Mouse (Mus musculus): ENCODE results near the gene Pom121l2.

Pom121l2 gene

GRCm38 (mm10) chr13:21980981-21981802 lies at the start of gene Pom121l2:
Pom121l2 (plus strand) TSS chr13:21981194.
- DNase-seq (ENCODE audit: low read depth, low spot score), result peak; percentile 47

DNA sequence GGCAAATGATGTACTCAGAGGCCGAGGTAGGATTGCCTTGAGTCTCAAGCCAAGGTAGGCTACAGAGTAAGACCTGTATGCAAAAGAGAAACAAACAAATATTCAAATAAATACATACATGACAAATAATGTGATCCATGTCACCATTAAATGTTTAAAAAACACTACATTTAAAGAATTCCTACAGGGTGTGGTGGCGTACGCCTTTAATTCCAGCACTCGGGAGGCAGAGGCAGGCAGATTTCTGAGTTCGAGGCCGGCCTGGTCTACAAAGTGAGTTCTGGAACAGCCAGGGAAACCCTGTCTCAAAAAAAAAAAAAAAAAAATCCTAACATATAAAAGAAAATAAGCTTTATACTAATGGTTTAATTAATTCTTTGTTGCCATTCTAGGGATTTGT lies 49.3 kb upstream of the Pom121l2 start:
- no peak for DNase-seq (ENCODE audit: low read depth, low spot score)

- peak; percentile 86 for DNase-seq (ENCODE audit: low read depth, low spot score)
Measured at GRCm38 (mm10) chr13:21933626-21934548, 47.1 kb upstream of the Pom121l2 start.

GRCm38 (mm10) chr13:21934982-21935791 lies 45.8 kb upstream of the Pom121l2 start:
- DNase-seq (ENCODE audit: low read depth, low spot score), result peak; percentile 75

DNA sequence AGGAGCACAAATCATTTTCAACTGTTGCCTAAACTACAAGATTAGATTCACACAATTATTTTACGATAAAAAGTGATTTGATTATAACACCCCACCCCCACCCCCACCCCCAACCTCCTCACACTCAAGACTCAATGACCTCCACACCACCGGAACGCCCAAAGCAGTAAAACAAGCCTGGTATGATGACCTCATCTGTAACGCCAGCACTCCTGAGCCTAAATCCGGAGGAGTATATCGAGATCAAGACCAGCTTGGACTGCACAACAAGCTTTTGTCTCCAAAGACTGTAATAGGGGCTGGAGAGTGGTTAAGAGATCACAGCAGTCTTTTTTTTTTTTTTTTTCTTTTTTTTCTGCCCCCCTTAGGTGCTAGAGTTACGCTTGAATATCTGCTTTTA lies 45.2 kb upstream of the Pom121l2 start:
- DNase-seq (ENCODE audit: low read depth, low spot score), result peak; percentile 92

GRCm38 (mm10) chr13:21936968-21937367 lies 44.0 kb upstream of the Pom121l2 start:
- DNase-seq (ENCODE audit: low read depth, low spot score), result peak; percentile 97

DNA sequence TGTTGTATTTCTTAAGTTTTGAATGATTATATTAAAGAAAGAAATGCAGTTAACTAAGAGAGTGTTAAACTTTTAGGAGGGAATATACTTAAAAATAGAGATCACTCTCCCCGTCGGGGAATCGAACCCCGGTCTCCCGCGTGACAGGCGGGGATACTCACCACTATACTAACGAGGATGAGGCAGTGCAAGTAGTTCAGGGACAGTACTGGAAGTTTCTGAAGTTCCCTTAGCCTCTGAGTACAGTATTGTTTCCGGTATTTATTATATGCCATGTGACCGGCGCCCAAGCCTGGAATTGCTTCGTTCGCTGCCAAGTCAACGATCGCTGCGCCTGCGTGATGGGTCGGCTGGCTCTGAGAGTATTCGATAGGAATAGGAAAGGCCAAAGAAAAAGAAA lies 40.8 kb upstream of the Pom121l2 start:
- peak; percentile 95 for DNase-seq (ENCODE audit: low read depth, low spot score)

- peak; percentile 86 for DNase-seq (ENCODE audit: low read depth, low spot score)
Measured at GRCm38 (mm10) chr13:21940811-21941321, 40.1 kb upstream of the Pom121l2 start.

GRCm38 (mm10) chr13:21943644-21944043 lies 37.4 kb upstream of the Pom121l2 start:
- peak; percentile 41 for DNase-seq (ENCODE audit: low read depth, low spot score)

DNA sequence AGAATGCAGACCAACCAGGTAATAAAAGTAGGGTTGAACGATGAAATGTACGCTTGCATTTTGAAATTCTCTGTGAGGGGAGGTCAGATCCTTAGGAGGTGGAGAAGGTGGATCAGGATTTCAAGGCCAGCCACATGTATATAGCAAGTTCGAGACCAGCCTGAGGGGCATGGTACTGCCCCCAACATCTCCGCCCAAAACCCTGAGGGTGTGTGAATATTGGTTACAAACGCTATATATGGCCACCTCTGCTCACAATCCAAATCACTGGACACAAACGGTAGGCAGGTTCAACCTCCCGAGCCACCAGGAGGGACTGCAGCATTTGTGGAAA lies 36.4 kb upstream of the Pom121l2 start:
- no peak for DNase-seq (ENCODE audit: low read depth, low spot score)

GRCm38 (mm10) chr13:21944926-21945740 lies 35.9 kb upstream of the Pom121l2 start, which contains the start of gene Zfp184:
Zfp184 (plus strand) TSS chr13:21945094.
- peak; percentile 99 for DNase-seq (ENCODE audit: low read depth, low spot score)

GRCm38 (mm10) chr13:21969269-21969668 lies 11.7 kb upstream of the Pom121l2 start:
- DNase-seq (ENCODE audit: low read depth, low spot score), result peak; percentile 53

- no peak for DNase-seq (ENCODE audit: low read depth, low spot score)
Measured at GRCm38 (mm10) chr13:21969816-21970215, 11.2 kb upstream of the Pom121l2 start.

GRCm38 (mm10) chr13:21971641-21972040 lies 9.4 kb upstream of the Pom121l2 start:
- peak; percentile 72 for DNase-seq (ENCODE audit: low read depth, low spot score)

DNA sequence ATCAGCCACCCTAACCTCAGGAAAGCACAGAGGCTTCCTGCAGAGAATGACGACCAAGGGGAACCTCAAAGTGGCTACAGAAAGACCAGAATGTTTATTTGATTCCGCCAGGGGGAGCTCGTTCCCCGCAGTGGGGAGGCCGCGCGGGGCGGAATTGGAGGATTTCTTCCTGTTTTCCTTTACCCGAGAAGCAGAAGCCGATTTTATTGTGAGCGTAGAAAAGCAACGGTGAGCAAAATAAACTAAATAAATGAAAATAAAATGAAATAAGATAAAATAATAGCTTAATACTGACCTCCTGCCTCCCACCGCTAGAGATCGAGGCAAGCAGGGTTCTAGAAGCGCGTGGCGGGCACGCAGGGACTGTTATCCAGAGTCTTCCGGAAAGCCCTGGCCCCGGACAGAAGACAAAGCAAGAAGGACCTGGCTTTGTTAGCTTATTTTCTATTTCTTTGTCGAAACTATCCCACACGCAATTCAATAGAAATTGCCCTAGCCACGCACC lies 6.7 kb upstream of the Pom121l2 start:
- DNase-seq (ENCODE audit: low read depth, low spot score), result peak; percentile 92

- peak; percentile 82 for DNase-seq (ENCODE audit: low read depth, low spot score)
Measured at GRCm38 (mm10) chr13:21974726-21975473, 6.1 kb upstream of the Pom121l2 start.

DNA sequence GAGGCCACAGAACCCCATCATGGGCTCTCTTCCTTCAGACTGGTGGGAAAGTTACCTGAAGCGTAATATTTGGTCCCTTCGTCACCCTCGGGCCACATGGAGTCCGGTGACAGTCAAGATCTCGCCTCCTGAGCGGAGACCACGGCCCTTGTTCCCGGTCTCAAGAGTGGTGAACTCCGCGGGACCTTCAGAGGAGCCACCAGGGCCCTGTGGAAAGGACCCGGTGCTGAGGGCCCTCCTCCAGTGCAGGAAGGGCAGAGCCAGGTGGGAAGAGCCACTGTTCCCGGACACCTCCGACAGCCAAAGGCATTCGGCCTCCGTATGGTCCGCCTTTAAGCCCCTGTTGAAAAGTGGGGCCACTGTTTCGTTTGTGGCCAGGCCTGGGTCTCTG lies 804 bp downstream of the Pom121l2 start:
- no peak for DNase-seq (ENCODE audit: low read depth, low spot score)

- DNase-seq (ENCODE audit: low read depth, low spot score), result no peak
Measured at GRCm38 (mm10) chr13:21984486-21984885, 3.5 kb downstream of the Pom121l2 start.

GRCm38 (mm10) chr13:21992550-21992949 lies 11.6 kb downstream of the Pom121l2 start:
- DNase-seq (ENCODE audit: low read depth, low spot score), result peak; percentile 49
